Mouse (Mus musculus) erythroblast, embryonic 14.5 days (primary cell): ENCODE results near the gene Vps8. TPM values are rescaled to one million over a fixed set of nuclear protein-coding genes. Genes with fewer than 3 reads are reported as not detected.
A peak's percentile ranks its signal among the peaks of the same experiment; 100 is the strongest.

Experiments used
- H3K27me3 ChIP-seq: 2 replicates; pipeline ENCODE4 v1.6.1; 2012; ENCODE audit warnings: inconsistent platforms; ENCODE audit not compliant: control insufficient read depth
- H3K36me3 ChIP-seq: 2 replicates; pipeline ENCODE4 v1.6.1; 2012; ENCODE audit warnings: mild to moderate bottlenecking, inconsistent platforms; ENCODE audit not compliant: control insufficient read depth
- H3K4me1 ChIP-seq: 2 replicates; pipeline ENCODE4 v1.6.1; 2012; ENCODE audit warnings: inconsistent platforms; ENCODE audit not compliant: control insufficient read depth
- H3K4me3 ChIP-seq: replicated peaks from 2 replicates; pipeline ENCODE3; 2012; ENCODE audit warnings: moderate library complexity, mild to moderate bottlenecking, inconsistent platforms
- H3K9me3 ChIP-seq: 2 replicates; pipeline ENCODE4 v1.6.1; 2012; ENCODE audit warnings: low read length, inconsistent platforms, mixed read lengths; ENCODE audit not compliant: control insufficient read depth
- GATA1 ChIP-seq: IDR thresholded peaks from 2 replicates; pipeline ENCODE4 v1.6.1; 2012; ENCODE audit warnings: low read length, inconsistent platforms, mixed read lengths
- TAL1 ChIP-seq: IDR thresholded peaks from 3 replicates; pipeline ENCODE4 v1.6.1; 2012; ENCODE audit warnings: low read length, inconsistent platforms, mixed read lengths
- polyA plus RNA-seq: library from polyadenylated mRNA; stranded (reverse); fragments of >175 nt; gene quantifications from 2 replicates; pipeline ENCODE4 v1.2.3, GENCODE M21; 2012

Gene Vps8
- polyA plus RNA-seq, result 2.4 and 3.1 TPM in 2 replicates

GRCm38 (mm10) chr16:21422645-21423545 lies at the start of gene Vps8:
TSS of gene Vps8 (plus strand) at chr16:21423118.
- no peaks in the 10 kb centered on the region for H3K36me3 ChIP-seq
- H3K4me3 ChIP-seq, result peak within 1 kb of the TSS; percentile 78
- H3K27me3 ChIP-seq, result no peaks in the 10 kb centered on the region
- TF ChIP-seq GATA1 (no peak), TAL1 (no peak)
- no peaks in the 10 kb centered on the region for H3K9me3 ChIP-seq
- H3K4me1 ChIP-seq, result peaks cover 37% of the 10 kb centered on the region

GRCm38 (mm10) chr16:21373316-21373960 lies 49.5 kb upstream of the Vps8 start:
- Histone ChIP-seq H3K36me3 (no peaks in the 10 kb centered on the region), H3K9me3 (no peaks in the 10 kb centered on the region), H3K4me1 (peaks cover 7% of the 10 kb centered on the region), H3K27me3 (peaks cover 19% of the 10 kb centered on the region), H3K4me3 (no peak overlapping the region)
- TF ChIP-seq GATA1 (no peak), TAL1 (no peak)

- peaks cover 7% of the 10 kb centered on the region for H3K4me1 ChIP-seq
- H3K9me3 ChIP-seq, result no peaks in the 10 kb centered on the region
- TF ChIP-seq GATA1 (no peak), TAL1 (no peak)
- no peaks in the 10 kb centered on the region for H3K36me3 ChIP-seq
- H3K27me3 ChIP-seq, result peaks cover 19% of the 10 kb centered on the region
- H3K4me3 ChIP-seq, result no peak overlapping the region
Measured at GRCm38 (mm10) chr16:21374067-21374466, 48.9 kb upstream of the Vps8 start.

- TF ChIP-seq GATA1 (no peak), TAL1 (no peak)
- Histone ChIP-seq H3K27me3 (peaks cover 14% of the 10 kb centered on the region), H3K36me3 (no peaks in the 10 kb centered on the region), H3K4me1 (peaks cover 1% of the 10 kb centered on the region), H3K4me3 (no peak overlapping the region), H3K9me3 (no peaks in the 10 kb centered on the region)
Measured at GRCm38 (mm10) chr16:21375147-21375546, 47.8 kb upstream of the Vps8 start.

GRCm38 (mm10) chr16:21376316-21376715 lies 46.6 kb upstream of the Vps8 start:
- TF ChIP-seq TAL1, result no peak
- no peak for TF ChIP-seq GATA1
- peaks cover 12% of the 10 kb centered on the region for H3K27me3 ChIP-seq
- no peak overlapping the region for H3K4me3 ChIP-seq
- H3K36me3 ChIP-seq, result no peaks in the 10 kb centered on the region
- no peaks in the 10 kb centered on the region for H3K4me1 ChIP-seq
- no peaks in the 10 kb centered on the region for H3K9me3 ChIP-seq

- no peak for TF ChIP-seq TAL1
- no peak for TF ChIP-seq GATA1
- H3K27me3 ChIP-seq, result peaks cover 12% of the 10 kb centered on the region
- H3K4me1 ChIP-seq, result no peaks in the 10 kb centered on the region; the same call in 1 of the 2 replicates
- H3K4me3 ChIP-seq, result no peak overlapping the region
- no peaks in the 10 kb centered on the region for H3K36me3 ChIP-seq
- no peaks in the 10 kb centered on the region for H3K9me3 ChIP-seq
Measured at GRCm38 (mm10) chr16:21376949-21377604, 45.8 kb upstream of the Vps8 start.

GRCm38 (mm10) chr16:21377605-21377968 lies 45.3 kb upstream of the Vps8 start:
- no peak for TF ChIP-seq TAL1
- H3K9me3 ChIP-seq, result no peaks in the 10 kb centered on the region
- H3K4me3 ChIP-seq, result no peak overlapping the region
- H3K36me3 ChIP-seq, result no peaks in the 10 kb centered on the region
- no peaks in the 10 kb centered on the region; the same call in 1 of the 2 replicates for H3K4me1 ChIP-seq
- H3K27me3 ChIP-seq, result peaks cover 11% of the 10 kb centered on the region

GRCm38 (mm10) chr16:21381469-21381868 lies 41.4 kb upstream of the Vps8 start:
- no peak for TF ChIP-seq TAL1
- TF ChIP-seq GATA1, result no peak
- no peak overlapping the region for H3K4me3 ChIP-seq
- no peaks in the 10 kb centered on the region; the same call in 1 of the 2 replicates for H3K4me1 ChIP-seq
- peaks cover 9% of the 10 kb centered on the region for H3K27me3 ChIP-seq
- no peaks in the 10 kb centered on the region for H3K9me3 ChIP-seq
- no peaks in the 10 kb centered on the region for H3K36me3 ChIP-seq
